14 mouse cellular contexts compared by ENCODE assay signal in genomic region chr15:103371208-103371607, GRCm38 (mm10). TPM values are rescaled to one million over a fixed set of nuclear protein-coding genes. Genes with fewer than 3 reads are reported as not detected.
DNase-seq lines count a peak whose midpoint lies in the region; ATAC-seq and TF ChIP-seq lines count a peak whose summit lies in the region.
"Had no signal": no experiment of that assay in that cellular context is flagged by ENCODE, and none has a peak within 500 bp of the region (broad histone marks: within the 10 kb centered on the region; RNA-seq: fewer than 3 reads in every experiment).

No protein-coding gene starts in this region.

- no peak overlapping the region for H3K9ac ChIP-seq in limb, embryonic 12.5 days (replicated peaks)
- H3K9ac ChIP-seq in embryonic facial prominence, embryonic 12.5 days: no peak overlapping the region
- H3K9ac ChIP-seq in heart, embryonic 13.5 days: 0 out of 2 replicates have a peak overlapping the region, but pooled peaks have one; percentile 3
- H3K9ac ChIP-seq in hindbrain, postnatal 0 days (replicated peaks; ENCODE audit: low read length): no peak overlapping the region

- peak overlapping the region; percentile 50; the same call in 1 of the 2 replicates for H3K27ac ChIP-seq in limb, embryonic 12.5 days
- no peak overlapping the region for H3K27ac ChIP-seq in limb, embryonic 10.5 days
- 0 out of 2 replicates have a peak overlapping the region, but pooled peaks have one; percentile 32 for H3K27ac ChIP-seq in embryonic facial prominence, embryonic 12.5 days
- no peak overlapping the region; the same call in 1 of the 2 replicates for H3K27ac ChIP-seq in heart, embryonic 13.5 days (replicated peaks)
- no peak overlapping the region for H3K27ac ChIP-seq in hindbrain, postnatal 0 days

- no peak overlapping the region for H3K4me2 ChIP-seq in limb, embryonic 12.5 days
- no peak overlapping the region for H3K4me2 ChIP-seq in embryonic facial prominence, embryonic 12.5 days (replicated peaks)
- no peak overlapping the region for H3K4me2 ChIP-seq in heart, embryonic 13.5 days
- H3K4me2 ChIP-seq in hindbrain, postnatal 0 days (ENCODE audit: low read depth, low read length): no peak overlapping the region

- no peaks in the 10 kb centered on the region for H3K27me3 ChIP-seq in limb, embryonic 12.5 days
- H3K27me3 ChIP-seq in limb, embryonic 10.5 days (ENCODE audit: low read depth, poor library complexity, severe bottlenecking): no peaks in the 10 kb centered on the region
- 0 out of 2 replicates have a peak, but pooled peaks cover 4% of the 10 kb centered on the region for H3K27me3 ChIP-seq in embryonic facial prominence, embryonic 12.5 days
- no peaks in the 10 kb centered on the region for H3K27me3 ChIP-seq in heart, embryonic 13.5 days (replicated peaks)
- 0 out of 2 replicates have a peak, but pooled peaks cover 3% of the 10 kb centered on the region for H3K27me3 ChIP-seq in hindbrain, postnatal 0 days (ENCODE audit: insufficient read depth, low read length)

- DNase-seq in limb, embryonic 10.5 days (ENCODE audit: low spot score): no peak
- DNase-seq in skeletal muscle tissue, adult 2 months (ENCODE audit: low read depth, low spot score): peak; percentile 78
- no peak for DNase-seq in testis, postnatal 14 days (ENCODE audit: low spot score)
- DNase-seq in hindbrain, postnatal 0 days (ENCODE audit: low spot score): no peak
- DNase-seq: cerebellum, adult 11-12 months; spleen, adult 18-20 months; thymus, postnatal 14 days had no signal

- H3K36me3 ChIP-seq in limb, embryonic 12.5 days: no peaks in the 10 kb centered on the region
- no peaks in the 10 kb centered on the region for H3K36me3 ChIP-seq in limb, embryonic 10.5 days
- no peaks in the 10 kb centered on the region for H3K36me3 ChIP-seq in embryonic facial prominence, embryonic 12.5 days
- H3K36me3 ChIP-seq in heart, embryonic 13.5 days: no peaks in the 10 kb centered on the region
- H3K36me3 ChIP-seq in hindbrain, postnatal 0 days (ENCODE audit: insufficient read depth, low read length): no peaks in the 10 kb centered on the region

- TF ChIP-seq CTCF in hindbrain, postnatal 0 days (IDR thresholded peaks at IDR 0.05; ENCODE audit: low read depth): no peak

- ATAC-seq in limb, embryonic 12.5 days (ENCODE audit: insufficient number of reproducible peaks, insufficient read depth, low FRiP score, low TSS enrichment, low read depth): no peak
- no peak for ATAC-seq in embryonic facial prominence, embryonic 12.5 days (ENCODE audit: insufficient number of reproducible peaks, insufficient read depth, low FRiP score, low TSS enrichment)
- ATAC-seq in heart, embryonic 13.5 days (ENCODE audit: extremely low read depth, insufficient number of reproducible peaks, low FRiP score, low TSS enrichment): no peak
- no peak for ATAC-seq in hindbrain, postnatal 0 days

- H3K4me1 ChIP-seq in limb, embryonic 12.5 days (replicated peaks): peaks cover 28% of the 10 kb centered on the region
- peaks cover 37% of the 10 kb centered on the region for H3K4me1 ChIP-seq in limb, embryonic 10.5 days
- peaks cover 23% of the 10 kb centered on the region for H3K4me1 ChIP-seq in embryonic facial prominence, embryonic 12.5 days
- peaks cover 52% of the 10 kb centered on the region for H3K4me1 ChIP-seq in heart, embryonic 13.5 days
- peaks cover 10% of the 10 kb centered on the region for H3K4me1 ChIP-seq in hindbrain, postnatal 0 days (ENCODE audit: insufficient read depth, low read length)

- no peaks in the 10 kb centered on the region for H3K9me3 ChIP-seq in limb, embryonic 12.5 days
- H3K9me3 ChIP-seq in limb, embryonic 10.5 days (replicated peaks): no peaks in the 10 kb centered on the region
- no peaks in the 10 kb centered on the region for H3K9me3 ChIP-seq in embryonic facial prominence, embryonic 12.5 days
- no peaks in the 10 kb centered on the region for H3K9me3 ChIP-seq in heart, embryonic 13.5 days
- no peaks in the 10 kb centered on the region for H3K9me3 ChIP-seq in hindbrain, postnatal 0 days (ENCODE audit: low read length)

- H3K4me3 ChIP-seq in limb, embryonic 12.5 days (replicated peaks): no peak overlapping the region
- no peak overlapping the region for H3K4me3 ChIP-seq in limb, embryonic 10.5 days
- H3K4me3 ChIP-seq in embryonic facial prominence, embryonic 12.5 days: no peak overlapping the region
- no peak overlapping the region for H3K4me3 ChIP-seq in heart, embryonic 13.5 days
- no peak overlapping the region for H3K4me3 ChIP-seq in hindbrain, postnatal 0 days (ENCODE audit: low read length)

- WGBS in limb, embryonic 12.5 days: 6% methylated on average over 2 of the region's 2 CpGs
- 10% methylated on average over 2 of the region's 2 CpGs for WGBS in limb, embryonic 10.5 days
- WGBS in embryonic facial prominence, embryonic 12.5 days: 22% methylated on average over 2 of the region's 2 CpGs
- WGBS in heart, embryonic 13.5 days: 21% methylated on average over 2 of the region's 2 CpGs
- 48% methylated on average over 2 of the region's 2 CpGs for WGBS in hindbrain, postnatal 0 days

RNA-seq across cellular contexts. Expression of gene Itga5, which starts 4.6 kb away (rescaled TPM):
- polyA plus RNA-seq in limb, embryonic 12.5 days (2016; fragmentation: Nextera tagmentation; extraction: Ambion mirVana): 45.1 and 50.5 TPM in 2 replicates
- 33.5 and 36.6 TPM in 2 replicates for polyA plus RNA-seq in limb, embryonic 10.5 days (2016; fragmentation: Nextera tagmentation; extraction: Ambion mirVana)
- polyA plus RNA-seq in embryonic facial prominence, embryonic 12.5 days (2016; fragmentation: Nextera tagmentation; extraction: Ambion mirVana): 49.4 and 50.9 TPM in 2 replicates
- 76.4 and 78.0 TPM in 2 replicates for polyA plus RNA-seq in heart, embryonic 13.5 days (2015; fragmentation: Nextera tagmentation; extraction: Ambion mirVana)
- total RNA-seq in hindbrain, postnatal 0 days (2014; rRNA removed): 8.2 and 8.3 TPM in 2 replicates
- polyA plus RNA-seq in hindbrain, postnatal 0 days (2015; fragmentation: Nextera tagmentation; extraction: Ambion mirVana): 4.9 and 5.0 TPM in 2 replicates

RNA-seq across cellular contexts. Expression of gene Zfp385a, which starts 31.3 kb away (rescaled TPM):
- 11.2 and 13.3 TPM in 2 replicates for polyA plus RNA-seq in limb, embryonic 12.5 days (2016; fragmentation: Nextera tagmentation; extraction: Ambion mirVana)
- 22.1 and 22.8 TPM in 2 replicates for polyA plus RNA-seq in limb, embryonic 10.5 days (2016; fragmentation: Nextera tagmentation; extraction: Ambion mirVana)
- 12.6 and 14.5 TPM in 2 replicates for polyA plus RNA-seq in embryonic facial prominence, embryonic 12.5 days (2016; fragmentation: Nextera tagmentation; extraction: Ambion mirVana)
- 8.3 and 8.9 TPM in 2 replicates for polyA plus RNA-seq in heart, embryonic 13.5 days (2015; fragmentation: Nextera tagmentation; extraction: Ambion mirVana)
- total RNA-seq in hindbrain, postnatal 0 days (2014; rRNA removed): 20.6 and 25.8 TPM in 2 replicates
- polyA plus RNA-seq in hindbrain, postnatal 0 days (2015; fragmentation: Nextera tagmentation; extraction: Ambion mirVana): 19.8 and 23.1 TPM in 2 replicates

RNA-seq across cellular contexts. Expression of gene Gtsf1, which starts 59.1 kb away (rescaled TPM):
- polyA plus RNA-seq in limb, embryonic 12.5 days (2016; fragmentation: Nextera tagmentation; extraction: Ambion mirVana): not detected in 2 replicates
- not detected in 2 replicates for polyA plus RNA-seq in limb, embryonic 10.5 days (2016; fragmentation: Nextera tagmentation; extraction: Ambion mirVana)
- not detected in 2 replicates for polyA plus RNA-seq in embryonic facial prominence, embryonic 12.5 days (2016; fragmentation: Nextera tagmentation; extraction: Ambion mirVana)
- 41.5 and 52.4 TPM in 2 replicates for polyA plus RNA-seq in heart, embryonic 13.5 days (2015; fragmentation: Nextera tagmentation; extraction: Ambion mirVana)
- not detected in 2 replicates for total RNA-seq in hindbrain, postnatal 0 days (2014; rRNA removed)
- 0.26 and 0.65 TPM in 2 replicates for polyA plus RNA-seq in hindbrain, postnatal 0 days (2015; fragmentation: Nextera tagmentation; extraction: Ambion mirVana)
- total RNA-seq: adrenal gland, postnatal 4 days; layer of hippocampus, postnatal 10 days; liver, adult 2 months; monocyte, adult 5-6 weeks had no signal
- polyA plus RNA-seq: liver, adult 2 months had no signal

Comparison
In these comparisons a context has a peak if more than half of its experiments do, and no peak if none do; other contexts are left out.
1. H3K27ac ChIP-seq: peak in limb, embryonic 12.5 days (single experiment) and embryonic facial prominence, embryonic 12.5 days (single experiment); none in limb, embryonic 10.5 days (single experiment), heart, embryonic 13.5 days (single experiment) and hindbrain, postnatal 0 days (single experiment).
2. RNA of gene Gtsf1, which starts 59.1 kb away (polyA plus RNA-seq): 41.5 to 52.4 TPM in heart, embryonic 13.5 days; 0.26 to 0.65 TPM in hindbrain, postnatal 0 days, not detected in limb, embryonic 10.5 days, not detected in limb, embryonic 12.5 days and not detected in embryonic facial prominence, embryonic 12.5 days; every median in the first group is over 10 times any median in the second.